Mouse (Mus musculus) CH12.LX (cell line): Measurements from ENCODE around the gene Fam166a. TPM values are rescaled to one million over a fixed set of nuclear protein-coding genes. Genes with fewer than 3 reads are reported as not detected.

Experiments
- DNase-seq: peaks from one replicate; pipeline ENCODE4 v3.0.0-alpha.2; 2013; ENCODE audit errors: extremely low read depth
- H3K27ac ChIP-seq: 2 replicates; pipeline ENCODE4 v1.5.1; 2012; ENCODE audit warnings: low read depth, mild to moderate bottlenecking, control low read depth, moderate library complexity; ENCODE audit not compliant: insufficient read depth
- H3K27me3 ChIP-seq: replicated peaks from 2 replicates; pipeline ENCODE3; 2012; ENCODE audit warnings: inconsistent platforms
- H3K36me3 ChIP-seq, 2 experiments: replicated peaks in 1 of 2; 2 replicates each; pipeline versions ENCODE3 to v1.6.1; 2012; ENCODE audit warnings: inconsistent platforms in 1 of 2, low read length in 1 of 2, mild to moderate bottlenecking in 1 of 2, mixed read lengths in 1 of 2, moderate library complexity in 1 of 2; ENCODE audit not compliant: control insufficient read depth in 1 of 2, insufficient read depth in 1 of 2
- H3K4me1 ChIP-seq, 2 experiments: 2 replicates each; pipeline ENCODE4 v1.6.1; 2012; ENCODE audit warnings: inconsistent platforms in 1 of 2, moderate library complexity in 1 of 2; ENCODE audit not compliant: insufficient read depth in 2 of 2, control insufficient read depth in 1 of 2
- H3K4me2 ChIP-seq: 2 replicates; pipeline ENCODE4 v1.6.1; 2012; ENCODE audit warnings: low read depth, mild to moderate bottlenecking, control low read depth; ENCODE audit not compliant: poor library complexity, insufficient read depth, severe bottlenecking
- H3K4me3 ChIP-seq, 3 experiments: fragments of 150-350 bp in 1 of 3; sonication (generic) in 1 of 3; replicated peaks in 1 of 3; 2 replicates each; pipeline versions ENCODE3 to v1.5.1; 2011 to 2012; ENCODE audit warnings: low read depth in 2 of 3, low read length in 2 of 3, mild to moderate bottlenecking in 2 of 3, moderate library complexity in 2 of 3, control low read depth in 1 of 3, improper control_type of control experiment in 1 of 3, inconsistent platforms in 1 of 3, mixed read lengths in 1 of 3; ENCODE audit not compliant: poor library complexity in 1 of 3
- H3K79me2 ChIP-seq: replicated peaks from 2 replicates; pipeline ENCODE4 v1.6.1; 2012; ENCODE audit warnings: mild to moderate bottlenecking, moderate library complexity; ENCODE audit not compliant: control insufficient read depth, poor library complexity, insufficient read depth, severe bottlenecking; ENCODE audit errors: extremely low read depth
- H3K9ac ChIP-seq: 2 replicates; pipeline ENCODE4 v1.6.1; 2012; ENCODE audit warnings: low read depth, mild to moderate bottlenecking, control low read depth, moderate library complexity; ENCODE audit not compliant: insufficient read depth
- H3K9me3 ChIP-seq: replicated peaks from 2 replicates; pipeline ENCODE3; 2012; ENCODE audit warnings: low read length, inconsistent platforms, mixed read lengths
- E2F4 ChIP-seq: IDR thresholded peaks from 2 replicates; pipeline ENCODE4 v1.6.1; 2011; ENCODE audit warnings: low read depth, low read length, improper control_type of control experiment; ENCODE audit not compliant: insufficient replicate concordance
- GABPA ChIP-seq: IDR thresholded peaks from 2 replicates; pipeline ENCODE4 v1.6.1; 2012; ENCODE audit warnings: low read depth, low read length, improper control_type of control experiment, inconsistent platforms; ENCODE audit not compliant: insufficient replicate concordance
- HCFC1 ChIP-seq: IDR thresholded peaks from 2 replicates; pipeline ENCODE4 v1.6.1; 2012; ENCODE audit warnings: low read depth, mild to moderate bottlenecking, inconsistent platforms, low read length, improper control_type of control experiment
- JUN ChIP-seq: IDR thresholded peaks from 2 replicates; pipeline ENCODE4 v1.6.1; 2011; ENCODE audit warnings: low read depth, mild to moderate bottlenecking, low read length, improper control_type of control experiment, moderate library complexity; ENCODE audit not compliant: insufficient read depth
- KAT2A ChIP-seq: IDR thresholded peaks from 2 replicates; pipeline ENCODE4 v1.6.1; 2012; ENCODE audit warnings: low read length, improper control_type of control experiment, inconsistent platforms; ENCODE audit not compliant: insufficient replicate concordance
- MAZ ChIP-seq: IDR thresholded peaks from 2 replicates; pipeline ENCODE4 v1.6.1; 2012; ENCODE audit warnings: low read depth, mild to moderate bottlenecking, inconsistent platforms, low read length, improper control_type of control experiment, moderate library complexity
- MXI1 ChIP-seq: IDR thresholded peaks from 2 replicates; pipeline ENCODE4 v1.6.1; 2011; ENCODE audit warnings: mild to moderate bottlenecking, low read depth, low read length, improper control_type of control experiment
- MYC ChIP-seq: IDR thresholded peaks from 2 replicates; pipeline ENCODE4 v1.6.1; 2011; ENCODE audit warnings: low read depth, mild to moderate bottlenecking, improper control_type of control experiment, low read length
- NELFE ChIP-seq: IDR thresholded peaks from 2 replicates; pipeline ENCODE4 v1.6.1; 2011; ENCODE audit warnings: low read depth, low read length, improper control_type of control experiment
- NRF1 ChIP-seq: IDR thresholded peaks from 2 replicates; pipeline ENCODE4 v1.6.1; 2014; ENCODE audit warnings: low read depth, mild to moderate bottlenecking, inconsistent platforms, low read length, improper control_type of control experiment, moderate library complexity
- PAX5 ChIP-seq: IDR thresholded peaks from 2 replicates; pipeline ENCODE4 v1.6.1; 2012; ENCODE audit warnings: low read length, inconsistent platforms, mixed read lengths
- POLR2A ChIP-seq: IDR thresholded peaks from 2 replicates; pipeline ENCODE4 v1.6.1; 2011; ENCODE audit warnings: low read depth, mild to moderate bottlenecking, improper control_type of control experiment, low read length
- RAD21 ChIP-seq: IDR thresholded peaks from 2 replicates; pipeline ENCODE4 v1.6.1; 2011; ENCODE audit warnings: low read depth, mild to moderate bottlenecking, low read length, improper control_type of control experiment, moderate library complexity
- RCOR1 ChIP-seq: conservative IDR thresholded peaks from 2 replicates; pipeline ENCODE4 v1.6.1; 2012; ENCODE audit warnings: low read depth, mild to moderate bottlenecking, inconsistent platforms, low read length, improper control_type of control experiment
- SIN3A ChIP-seq: IDR thresholded peaks from 2 replicates; pipeline ENCODE4 v1.6.1; 2012; ENCODE audit warnings: low read length, improper control_type of control experiment, inconsistent platforms
- SMC3 ChIP-seq: IDR thresholded peaks from 2 replicates; pipeline ENCODE4 v1.6.1; 2011; ENCODE audit warnings: low read depth, low read length, improper control_type of control experiment
- UBTF ChIP-seq: IDR thresholded peaks from 2 replicates; pipeline ENCODE4 v1.6.1; 2012; ENCODE audit warnings: low read depth, mild to moderate bottlenecking, inconsistent platforms, low read length, improper control_type of control experiment, moderate library complexity
- USF1 ChIP-seq: IDR thresholded peaks from 2 replicates; pipeline ENCODE4 v1.6.1; 2014; ENCODE audit warnings: low read depth, mild to moderate bottlenecking, inconsistent platforms, low read length, improper control_type of control experiment
- ZC3H11A ChIP-seq: IDR thresholded peaks from 2 replicates; pipeline ENCODE4 v1.6.1; 2012; ENCODE audit warnings: low read depth, mild to moderate bottlenecking, inconsistent platforms, low read length, improper control_type of control experiment
- ZMIZ1 ChIP-seq: IDR thresholded peaks from 2 replicates; pipeline ENCODE4 v1.6.1; 2012; ENCODE audit warnings: low read depth, mild to moderate bottlenecking, inconsistent platforms, low read length, improper control_type of control experiment
- dilution Hi-C: fragments of 300-500 bp; cut with MboI; formaldehyde crosslinking; loops from 2 replicates; pipeline ENCODE4 v1.14.3; 2020; ENCODE audit warnings: low sequenced_read_pairs; ENCODE audit not compliant: extremely low pct_unique_long_range_greater_than_20kb, extremely low pct_ligation_motif_present
- in situ Hi-C: fragments of 300-500 bp; cut with MboI; formaldehyde crosslinking; loops from 3 replicates; pipeline ENCODE4 v1.14.3; 2019; ENCODE audit warnings: low sequenced_read_pairs, low pct_ligation_motif_present, low pct_unique_long_range_greater_than_20kb, mixed read lengths
- polyA plus RNA-seq: library from polyadenylated mRNA; unstranded; fragments of >175 nt; gene quantifications from 2 replicates; pipeline ENCODE4 v1.2.1, GENCODE M21; 2012; ENCODE audit warnings: low read depth; ENCODE audit not compliant: insufficient read length
- total RNA-seq, 2 experiments: library from RNA; depleted of rRNA; stranded (reverse); fragments of 300-350 nt in 1 of 2; fragments of >200 nt in 1 of 2; gene quantifications; 2 replicates each; pipeline ENCODE4 v1.2.3; 2012 to 2014

Fam166a gene
- total and polyA plus RNA-seq, 3 experiments, result 0.38 to 23.4 TPM; not detected in 1

GRCm38 (mm10) chr2:25171101-25171768 lies 47.3 kb upstream of the Fam166a start:
- H3K9me3 ChIP-seq, result no peaks in the 10 kb centered on the region
- H3K36me3 ChIP-seq, result no peaks in the 10 kb centered on the region
- dilution Hi-C loops, result no loop called here
- no peak overlapping the region for H3K4me3 ChIP-seq
- H3K9ac ChIP-seq, result no peak overlapping the region
- peaks cover 15 to 24% of the 10 kb centered on the region in 2 experiments for H3K4me1 ChIP-seq
- no peaks in the 10 kb centered on the region for H3K79me2 ChIP-seq
- in situ Hi-C loops, result no loop called here
- no peak overlapping the region for H3K27ac ChIP-seq
- no peak for DNase-seq
- TF ChIP-seq RAD21 (no peak), HCFC1 (no peak), ZMIZ1 (no peak), MXI1 (no peak), SMC3 (no peak), KAT2A (no peak), GABPA (no peak), SIN3A (no peak), POLR2A (no peak), JUN (no peak), RCOR1 (no peak), NRF1 (no peak), E2F4 (no peak), PAX5 (no peak), UBTF (no peak), NELFE (no peak), ZC3H11A (no peak), USF1 (no peak), MAZ (no peak)
- TF ChIP-seq, all 38 proteins: peak for 0
- Histone ChIP-seq H3K4me2 (no peak overlapping the region), H3K27me3 (peaks cover 29% of the 10 kb centered on the region)

- in situ Hi-C loops, result no loop called here
- no peaks in the 10 kb centered on the region for H3K79me2 ChIP-seq
- H3K4me3 ChIP-seq, result no peak overlapping the region
- peaks cover 15 to 23% of the 10 kb centered on the region in 2 experiments for H3K4me1 ChIP-seq
- H3K27ac ChIP-seq, result no peak overlapping the region
- no peaks in the 10 kb centered on the region for H3K9me3 ChIP-seq
- TF ChIP-seq MYC (no peak), POLR2A (no peak)
- no peak overlapping the region for H3K4me2 ChIP-seq
- H3K9ac ChIP-seq, result no peak overlapping the region
- DNase-seq, result no peak
- dilution Hi-C loops, result no loop called here
- peaks cover 34% of the 10 kb centered on the region for H3K27me3 ChIP-seq
- H3K36me3 ChIP-seq, result no peaks in the 10 kb centered on the region
These were observed 46.8 kb upstream of the Fam166a start for GRCm38 (mm10) chr2:25171769-25172153.
